Mouse (Mus musculus) right cerebral cortex, adult 18-20 months (tissue): ENCODE measurements around the gene Gad1.

Experiments
- DNase-seq: peaks from one replicate; pipeline ENCODE4 v3.0.0; 2022; ENCODE audit warnings: mixed read lengths

The Gad1 gene

GRCm38 (mm10) chr2:70629921-70630320 lies 77.0 kb downstream of the Gad1 start:
- DNase-seq, result no peak

GRCm38 (mm10) chr2:70631321-70631720 lies 78.4 kb downstream of the Gad1 start:
- DNase-seq, result no peak

- no peak for DNase-seq
Measured at GRCm38 (mm10) chr2:70632412-70632811, 79.5 kb downstream of the Gad1 start.

- no peak for DNase-seq
Measured at GRCm38 (mm10) chr2:70634028-70634690, 81.3 kb downstream of the Gad1 start.

- DNase-seq, result no peak
Measured at GRCm38 (mm10) chr2:70640968-70641367, 88.1 kb downstream of the Gad1 start.

- no peak for DNase-seq
Measured at GRCm38 (mm10) chr2:70642971-70643565, 90.2 kb downstream of the Gad1 start.

- no peak for DNase-seq
Measured at GRCm38 (mm10) chr2:70645266-70645780, 92.5 kb downstream of the Gad1 start.

- no peak for DNase-seq
Measured at GRCm38 (mm10) chr2:70647681-70648080, 94.8 kb downstream of the Gad1 start.

- no peak for DNase-seq
Measured at GRCm38 (mm10) chr2:70648271-70648670, 95.4 kb downstream of the Gad1 start.

GRCm38 (mm10) chr2:70649471-70649870 lies 96.6 kb downstream of the Gad1 start:
- no peak for DNase-seq
